Mouse (Mus musculus) E14TG2a.4 (cell line): ENCODE data around the gene Snrk.

Experiments used
- CTCF ChIP-seq: conservative IDR thresholded peaks from 2 replicates; pipeline ENCODE4 v1.5.1; 2014; ENCODE audit warnings: low read length
- NANOG ChIP-seq: IDR thresholded peaks from 2 replicates; pipeline ENCODE4 v1.6.1; 2014; ENCODE audit warnings: borderline replicate concordance, low read length, mixed read lengths
- POU5F1 ChIP-seq: IDR thresholded peaks from 2 replicates; pipeline ENCODE4 v1.6.1; 2014; ENCODE audit warnings: low read length, borderline replicate concordance

DNA sequence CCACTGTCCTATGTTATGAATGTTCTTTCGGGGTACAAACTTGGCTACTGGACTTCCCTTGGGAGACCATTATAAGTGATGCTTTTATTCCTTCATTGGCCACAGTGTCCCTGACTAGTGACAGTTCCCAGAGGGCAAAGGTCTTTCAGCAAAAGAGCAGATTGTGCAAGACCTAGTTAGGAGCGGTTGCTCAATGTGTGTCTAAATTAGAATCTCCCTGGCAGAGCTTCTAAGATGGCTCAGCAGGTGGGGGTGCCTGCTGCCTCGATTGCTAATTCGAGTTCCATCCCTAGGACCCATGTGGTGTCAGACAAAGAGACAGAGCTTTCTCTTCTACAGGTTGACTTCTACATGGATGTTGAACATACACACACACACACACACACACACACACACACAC lies 1.5 kb upstream of the Snrk start:
- no peak for TF ChIP-seq CTCF
- TF ChIP-seq POU5F1 = no peak
- no peak for TF ChIP-seq NANOG
